Mouse (Mus musculus) frontal cortex, adult 2 months (tissue): Measurements from ENCODE around the gene Slc9a3r1. TPM values are rescaled to one million over a fixed set of nuclear protein-coding genes. Genes with fewer than 3 reads are reported as not detected.

Experiments
- DNase-seq, 2 experiments: peaks; one replicate each; pipeline ENCODE4 v3.0.0; 2022; ENCODE audit warnings: low spot score in 1 of 2; ENCODE audit errors: extremely low spot score in 1 of 2
- polyA plus RNA-seq: library from polyadenylated mRNA; depleted of rRNA; stranded (reverse); fragments of >200 nt; gene quantifications from 2 replicates; pipeline ENCODE4 v1.2.3, GENCODE M21; 2012; rRNA removed

The Slc9a3r1 gene
- 85.4 and 93.7 TPM in 2 replicates for polyA plus RNA-seq

DNA sequence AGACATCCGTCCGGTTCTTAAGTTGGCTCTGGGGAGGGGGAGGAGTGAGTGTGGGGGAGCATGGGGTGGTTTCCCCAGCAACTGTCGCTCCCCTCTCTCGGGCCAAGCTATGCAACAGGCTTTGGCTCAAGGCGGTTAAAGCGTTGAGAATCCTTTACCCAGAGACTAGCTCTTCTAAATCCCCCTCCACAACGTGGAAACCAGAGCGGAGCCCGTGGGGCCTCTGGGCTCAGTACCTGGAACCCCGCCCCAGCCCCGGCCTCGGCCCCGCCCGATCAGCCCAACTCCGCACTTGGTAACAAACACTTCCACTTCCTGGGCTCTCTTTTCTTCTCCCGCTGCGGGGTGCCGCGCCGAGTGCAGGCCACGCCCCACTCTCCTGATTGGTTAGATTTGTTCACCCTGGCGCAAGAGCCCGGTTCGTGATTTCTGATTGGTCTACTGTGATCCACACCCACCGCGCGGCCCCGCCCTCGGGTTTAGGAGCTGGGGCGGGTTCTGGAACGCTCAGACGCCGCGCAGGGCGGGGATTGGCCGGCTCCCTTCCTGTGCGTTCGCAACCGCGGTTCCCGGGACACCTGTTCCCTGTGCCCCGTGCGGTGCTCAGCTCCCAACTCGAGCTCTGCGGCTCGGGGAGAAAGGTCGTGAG lies at the start of gene Slc9a3r1:
Gene Slc9a3r1, plus strand, starts transcription at position 510 of the 649 bp plus-strand sequence.
- peak; percentile 87 to 92 for DNase-seq

DNA sequence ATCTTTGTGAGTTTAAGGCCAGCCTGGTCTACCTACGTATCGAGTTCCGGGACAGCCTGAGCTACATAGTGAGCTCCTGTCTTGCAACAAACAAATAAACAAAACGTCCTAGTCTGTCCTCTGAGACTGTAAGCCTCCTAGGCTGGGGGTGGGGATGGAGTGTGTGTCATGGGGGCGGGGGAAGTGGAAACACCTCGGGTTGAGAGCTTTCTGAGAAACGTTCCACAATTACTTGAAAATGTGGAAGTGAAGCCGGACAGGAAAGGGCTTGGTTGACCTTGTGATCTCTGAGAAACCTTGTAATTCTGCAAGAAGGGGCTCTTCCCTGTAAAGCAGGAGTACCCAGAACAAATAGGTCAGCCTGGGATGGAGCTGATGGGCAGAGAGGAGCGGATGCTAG lies 43.7 kb upstream of the Slc9a3r1 start:
- DNase-seq: no peak

DNA sequence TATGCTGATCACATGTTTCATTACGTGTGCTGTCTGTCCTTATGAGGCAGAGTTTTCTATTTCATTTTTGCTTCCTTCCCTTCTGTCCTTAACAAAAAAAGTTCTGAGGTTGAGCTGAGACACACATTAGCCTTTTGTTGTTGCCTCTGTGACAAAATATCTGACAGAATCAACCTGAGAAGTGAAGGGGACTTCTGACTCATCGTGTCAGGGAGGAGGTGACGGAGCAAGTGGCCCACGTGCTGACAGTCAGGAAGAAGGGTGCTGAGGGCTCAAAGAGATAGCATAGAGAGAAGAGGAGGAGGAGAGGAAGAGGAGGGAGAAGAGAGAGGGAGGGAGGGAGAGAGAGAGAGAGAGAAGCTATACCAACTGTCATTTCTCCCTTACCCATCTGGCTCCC lies 34.7 kb upstream of the Slc9a3r1 start:
- no peak for DNase-seq

DNA sequence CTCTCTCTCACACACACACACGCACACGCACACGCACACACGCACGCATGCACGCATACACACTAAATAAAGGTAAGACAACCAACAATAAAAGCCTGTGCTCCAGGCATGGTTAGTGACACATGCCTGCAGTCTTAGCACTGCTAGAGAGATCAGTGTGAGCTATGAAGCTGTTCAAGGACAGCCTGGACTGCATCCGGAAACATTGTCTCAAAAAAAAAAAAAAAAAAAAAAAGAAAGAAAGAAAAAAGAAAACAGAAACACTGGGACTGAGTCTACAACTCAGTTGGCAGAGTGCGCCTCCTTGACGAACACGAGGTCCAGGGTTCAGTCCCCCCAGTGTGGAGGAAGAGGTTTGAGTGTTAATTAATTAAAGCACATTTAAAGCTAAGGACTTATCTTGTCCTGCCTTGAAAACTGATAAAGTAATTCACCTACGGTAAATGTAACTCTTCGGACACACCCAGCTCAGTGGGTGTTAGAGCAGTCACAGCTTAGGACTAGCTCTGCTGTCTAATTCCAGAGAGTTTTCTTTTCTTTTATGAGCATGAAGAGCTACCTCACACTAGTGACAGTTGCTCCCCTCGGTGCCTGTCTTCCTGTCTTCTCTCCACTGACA lies 33.5 kb upstream of the Slc9a3r1 start:
- DNase-seq: no peak

DNA sequence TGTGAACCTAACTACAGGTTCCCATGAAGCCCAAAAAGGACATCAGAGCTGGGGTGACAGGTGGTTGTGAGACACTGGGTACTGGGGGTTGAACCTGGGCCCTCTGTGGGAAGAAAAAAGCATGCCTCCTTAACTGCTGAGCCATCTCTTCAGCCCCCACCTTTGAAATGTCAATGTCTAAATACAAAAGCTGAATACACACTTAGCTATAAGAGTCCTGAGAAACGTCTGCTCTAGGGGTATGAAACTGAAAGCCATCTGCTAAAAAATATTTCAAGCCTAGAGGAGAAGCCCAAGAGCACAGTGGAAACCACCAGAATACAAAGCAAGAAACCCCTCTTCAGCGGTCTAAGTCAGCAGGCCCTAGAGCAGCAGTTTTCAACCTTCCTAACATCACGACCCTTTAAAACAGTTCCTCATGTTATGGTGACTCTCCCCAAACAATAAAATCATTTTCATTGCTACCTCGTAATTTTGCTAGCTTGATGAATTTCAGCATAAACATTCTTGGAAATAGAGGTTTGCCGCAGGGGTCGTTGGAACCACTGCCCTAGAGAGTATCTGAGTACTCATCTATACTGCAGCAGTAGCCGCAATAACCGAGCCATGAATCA lies 31.3 kb upstream of the Slc9a3r1 start:
- DNase-seq: no peak

DNA sequence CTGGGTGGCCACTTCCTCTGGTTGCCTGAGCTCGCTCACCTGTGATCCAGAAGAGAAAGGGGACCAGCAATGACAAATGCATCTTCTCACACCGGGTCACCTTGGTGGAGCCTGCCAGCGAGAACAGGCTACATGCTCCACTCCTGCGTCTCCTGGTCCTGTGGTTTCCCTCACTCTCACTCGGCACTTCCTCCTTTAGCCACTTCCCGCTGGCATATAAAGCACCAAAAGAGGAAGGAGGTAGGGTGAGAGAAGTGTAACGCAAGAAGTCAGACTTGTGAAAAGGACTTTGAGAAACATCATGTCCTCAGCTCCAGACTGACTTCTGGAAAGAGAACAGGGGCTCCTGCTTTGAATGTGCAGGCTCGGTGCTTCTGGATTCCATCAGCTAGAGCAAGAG lies 29.3 kb upstream of the Slc9a3r1 start, which contains the start of gene Cd300lf:
Gene Cd300lf, minus strand, starts transcription at position 193 of the 400 bp plus-strand sequence.
- DNase-seq: no peak

DNA sequence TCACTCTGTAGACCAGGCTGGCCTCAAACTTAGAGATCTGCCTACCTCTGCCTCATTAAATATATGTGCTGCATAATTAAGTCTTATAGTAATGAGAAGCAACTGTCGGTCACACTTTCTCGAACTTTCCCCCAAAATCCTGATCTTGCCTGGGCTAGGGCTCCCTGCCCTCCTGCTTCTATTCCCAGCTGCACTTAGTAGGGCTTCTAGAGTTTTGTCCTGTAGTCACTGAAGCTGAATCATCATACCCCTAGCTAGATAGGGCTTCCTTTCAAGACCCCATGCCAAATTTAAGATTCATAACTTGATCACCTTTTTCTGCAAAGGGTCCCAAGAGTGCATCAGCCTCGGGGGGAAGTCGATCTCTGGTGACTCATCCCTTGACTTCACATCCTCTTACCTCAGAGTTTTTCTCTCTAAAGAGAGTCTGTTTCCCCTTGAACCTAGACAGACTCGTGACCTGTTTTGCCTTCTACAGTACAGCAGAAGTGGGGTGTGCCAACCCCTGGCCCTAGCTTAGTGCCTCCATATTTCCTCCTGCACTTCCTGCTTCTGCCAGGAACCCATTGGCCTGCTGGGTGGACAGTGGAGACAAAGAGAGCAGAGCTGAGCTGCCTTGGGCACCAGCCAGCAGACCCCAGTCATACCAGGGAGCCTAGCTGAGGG lies 24.4 kb upstream of the Slc9a3r1 start:
- no peak for DNase-seq

DNA sequence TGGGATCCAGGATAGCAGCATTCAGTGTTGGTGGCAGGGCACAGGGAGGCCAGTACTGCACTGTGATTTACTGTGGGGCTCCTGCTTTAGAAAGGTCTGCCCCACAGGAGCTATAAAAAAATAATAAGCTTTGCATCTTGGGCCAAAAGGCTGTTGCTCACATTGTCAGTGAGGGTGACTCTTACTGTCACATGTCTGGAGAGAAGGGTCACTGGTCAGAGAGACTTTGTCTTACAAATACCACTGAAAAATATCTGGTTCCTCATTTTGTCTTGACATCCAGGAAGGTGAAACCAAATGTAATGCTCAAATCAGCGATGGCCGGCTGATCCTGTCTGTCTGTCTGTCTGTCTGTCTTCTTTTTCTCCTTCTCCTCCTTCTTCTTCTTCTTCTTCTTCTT lies 21.2 kb upstream of the Slc9a3r1 start:
- no peak for DNase-seq

DNA sequence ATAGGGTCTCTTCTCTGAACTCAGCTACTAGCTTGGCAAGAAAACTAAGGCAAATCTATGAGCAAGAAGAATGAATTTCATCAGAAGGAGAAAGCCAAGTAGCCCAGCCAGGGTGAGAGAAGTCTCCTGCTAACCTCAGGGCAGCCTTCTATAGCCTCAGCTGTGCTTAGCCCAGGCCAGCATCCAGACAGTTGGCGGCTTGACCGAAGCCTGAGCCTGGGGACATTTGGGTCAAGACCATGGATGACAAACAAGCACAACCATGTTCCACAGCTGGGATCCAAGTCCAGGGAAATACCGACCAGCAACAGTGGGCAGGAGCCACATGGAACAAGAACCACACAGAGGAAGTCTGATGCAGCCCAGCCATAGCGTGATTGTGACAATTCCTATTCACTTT lies 15.3 kb upstream of the Slc9a3r1 start:
- no peak for DNase-seq

DNA sequence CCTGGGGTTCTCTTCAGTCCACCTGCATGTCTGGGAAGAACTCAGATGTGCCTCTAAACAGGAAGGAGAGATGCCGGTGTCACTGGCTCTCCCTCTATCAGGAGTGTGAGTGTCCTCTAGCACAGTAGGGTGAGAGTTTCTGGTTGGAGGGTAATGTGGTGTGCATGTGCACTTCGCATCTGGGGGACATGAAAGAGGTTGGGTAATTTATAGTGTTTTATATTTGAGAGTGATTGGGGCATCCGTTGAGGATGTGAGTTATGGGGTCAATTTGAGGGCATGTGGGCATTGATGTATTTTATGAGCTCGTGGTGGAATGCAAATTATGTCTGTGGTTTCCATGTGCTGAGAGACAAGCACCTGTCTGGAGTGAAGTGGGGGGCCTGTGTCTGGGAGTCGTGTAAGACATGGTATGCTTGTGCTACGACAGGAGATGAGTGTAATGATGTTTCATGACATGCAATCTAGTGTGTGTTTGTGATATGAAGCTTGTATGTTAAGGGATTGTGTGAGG lies 12.3 kb upstream of the Slc9a3r1 start:
- no peak for DNase-seq

DNA sequence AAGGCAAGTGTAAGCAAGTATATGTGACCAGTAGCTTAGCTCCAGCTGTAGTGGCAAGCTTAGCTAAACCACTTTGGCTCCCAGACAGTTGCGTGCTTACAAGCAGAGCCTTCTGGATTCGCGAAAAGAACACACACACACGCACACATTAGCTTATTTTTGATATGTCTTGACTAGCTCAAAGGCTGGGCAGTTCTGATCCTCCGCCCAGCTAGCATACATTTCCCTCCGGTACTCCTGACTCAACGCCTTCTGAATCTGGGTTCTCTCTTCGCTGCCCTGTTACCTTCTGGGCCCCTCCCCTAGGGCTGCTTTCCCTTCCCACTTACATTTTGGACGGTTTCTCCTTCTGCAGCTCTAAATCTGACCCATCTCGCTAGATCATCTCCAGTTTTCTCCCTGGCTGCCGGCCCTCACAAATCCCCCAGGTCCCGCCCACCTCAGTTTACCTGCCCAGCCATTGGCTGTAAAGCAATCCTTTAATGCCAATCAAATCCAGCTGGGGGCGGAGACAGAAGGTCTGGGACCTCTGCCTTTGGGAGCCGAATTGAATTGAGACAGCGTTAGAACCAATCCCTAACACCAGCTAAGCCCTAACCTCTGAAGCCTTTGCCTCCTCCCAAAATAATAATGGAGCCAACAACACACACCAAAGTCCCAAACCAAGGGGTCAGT lies 11.2 kb upstream of the Slc9a3r1 start:
- no peak for DNase-seq

DNA sequence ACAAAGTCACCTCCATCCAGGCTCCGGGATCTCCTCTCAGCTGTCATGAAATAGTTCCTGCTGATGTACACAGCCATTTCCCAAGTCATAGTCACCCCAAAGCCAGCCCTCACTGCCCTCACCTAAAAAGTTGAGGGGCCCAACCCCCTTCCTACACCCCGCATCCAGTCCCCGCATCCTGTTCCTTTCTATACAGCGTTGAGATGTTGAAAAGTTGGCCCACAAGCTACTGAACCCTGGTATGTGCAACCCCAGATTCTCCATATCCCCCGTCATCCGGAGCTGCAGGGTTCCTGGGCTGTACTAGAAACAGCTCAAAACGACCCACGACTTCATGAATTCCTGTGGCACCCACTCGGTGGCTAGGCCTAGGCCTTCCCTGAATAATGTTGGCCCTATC lies 10.1 kb upstream of the Slc9a3r1 start:
- no peak for DNase-seq

DNA sequence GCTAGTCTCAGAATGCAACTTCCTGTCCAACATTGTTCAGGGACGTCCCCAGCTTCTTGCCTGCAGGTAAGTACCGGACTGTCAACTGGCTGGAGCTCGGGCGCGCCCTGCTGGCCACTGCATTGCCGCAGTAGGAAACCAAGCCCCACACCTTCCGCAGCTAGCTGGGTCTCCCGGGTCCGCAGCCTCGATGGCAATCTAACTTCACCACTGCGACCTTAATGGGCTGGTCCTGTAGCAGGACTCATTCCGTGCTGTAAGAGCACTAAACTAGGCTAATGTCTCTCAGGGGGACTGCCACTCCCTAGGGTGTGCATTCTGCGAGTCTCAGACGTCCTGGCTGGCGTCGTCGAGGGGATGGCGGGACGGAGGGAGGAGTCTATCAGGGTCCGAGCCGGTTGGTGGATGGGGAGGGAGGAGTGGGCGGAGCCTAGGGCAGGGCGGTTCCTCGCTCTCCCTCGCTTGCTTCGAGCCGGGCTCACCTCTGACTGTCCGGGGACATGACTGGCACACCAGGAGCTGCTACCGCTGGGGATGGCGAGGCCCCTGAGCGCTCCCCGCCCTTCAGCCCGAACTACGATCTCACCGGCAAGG lies 9.3 kb upstream of the Slc9a3r1 start:
- peak in 1 of 2 experiments; percentile 72 for DNase-seq

DNA sequence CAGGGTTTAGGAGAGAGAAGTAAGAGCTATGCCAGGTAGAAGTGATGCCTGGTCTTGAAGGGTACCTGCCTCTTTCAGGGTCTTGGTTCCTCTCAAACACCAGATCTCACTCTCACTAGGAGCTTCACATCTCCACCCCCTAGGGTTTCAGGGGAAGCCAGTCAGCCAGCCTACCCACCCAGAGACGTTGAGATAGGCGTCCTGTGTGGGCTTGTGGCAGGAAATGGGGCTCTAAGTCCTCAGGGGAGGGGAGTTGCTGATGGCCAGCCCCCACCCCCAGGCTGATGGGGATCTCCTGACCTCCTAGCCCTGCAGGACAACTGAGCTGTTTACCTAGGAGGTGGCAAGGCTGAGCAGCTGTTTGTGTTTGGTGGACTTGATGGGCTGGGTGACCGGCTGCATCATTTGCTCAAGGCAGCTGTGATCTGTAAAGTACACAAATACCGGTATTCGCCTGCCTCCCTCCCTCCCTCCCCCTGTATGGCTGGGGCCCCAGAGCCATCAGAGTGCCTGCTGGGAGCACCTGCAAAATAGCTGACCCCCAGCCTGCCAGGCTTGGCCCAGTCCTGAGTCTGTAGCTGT lies 8.0 kb upstream of the Slc9a3r1 start:
- no peak for DNase-seq

DNA sequence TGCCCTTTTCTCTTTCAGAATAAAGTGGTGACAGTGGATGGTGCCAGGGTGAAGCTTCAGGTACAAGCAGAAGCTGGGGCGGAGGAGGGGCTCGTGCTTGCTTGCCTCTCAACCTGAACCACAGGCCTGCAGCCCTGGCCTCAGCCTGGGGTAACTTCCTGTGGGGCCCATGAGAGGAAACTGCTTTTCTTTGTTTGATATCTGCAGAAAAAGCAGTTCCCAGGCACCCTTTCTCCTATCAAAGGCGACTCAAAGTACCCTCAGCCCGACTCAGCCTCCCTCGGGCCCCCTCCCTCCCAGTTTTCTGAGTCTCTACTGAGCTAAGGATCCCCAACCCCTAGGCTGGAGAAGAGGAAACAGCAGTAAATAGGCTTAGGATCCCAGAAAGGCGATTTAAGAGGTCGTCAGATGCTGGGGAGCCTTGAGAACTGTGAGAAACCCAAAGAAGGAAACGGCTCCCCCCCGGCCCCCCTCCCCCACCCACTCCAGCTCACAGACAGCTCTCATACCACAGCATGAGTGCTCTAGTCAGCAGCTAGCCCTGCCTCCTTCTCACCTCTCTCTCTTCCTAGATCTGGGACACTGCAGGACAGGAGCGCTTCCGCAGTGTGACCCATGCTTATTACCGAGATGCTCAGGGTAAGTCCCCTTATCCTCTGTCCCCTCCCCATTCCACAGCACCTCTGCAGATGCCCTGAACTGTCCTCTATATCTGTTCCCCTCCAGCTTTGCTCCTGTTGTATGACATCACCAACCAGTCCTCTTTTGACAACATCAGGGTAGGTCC lies 5.0 kb upstream of the Slc9a3r1 start:
- no peak for DNase-seq

DNA sequence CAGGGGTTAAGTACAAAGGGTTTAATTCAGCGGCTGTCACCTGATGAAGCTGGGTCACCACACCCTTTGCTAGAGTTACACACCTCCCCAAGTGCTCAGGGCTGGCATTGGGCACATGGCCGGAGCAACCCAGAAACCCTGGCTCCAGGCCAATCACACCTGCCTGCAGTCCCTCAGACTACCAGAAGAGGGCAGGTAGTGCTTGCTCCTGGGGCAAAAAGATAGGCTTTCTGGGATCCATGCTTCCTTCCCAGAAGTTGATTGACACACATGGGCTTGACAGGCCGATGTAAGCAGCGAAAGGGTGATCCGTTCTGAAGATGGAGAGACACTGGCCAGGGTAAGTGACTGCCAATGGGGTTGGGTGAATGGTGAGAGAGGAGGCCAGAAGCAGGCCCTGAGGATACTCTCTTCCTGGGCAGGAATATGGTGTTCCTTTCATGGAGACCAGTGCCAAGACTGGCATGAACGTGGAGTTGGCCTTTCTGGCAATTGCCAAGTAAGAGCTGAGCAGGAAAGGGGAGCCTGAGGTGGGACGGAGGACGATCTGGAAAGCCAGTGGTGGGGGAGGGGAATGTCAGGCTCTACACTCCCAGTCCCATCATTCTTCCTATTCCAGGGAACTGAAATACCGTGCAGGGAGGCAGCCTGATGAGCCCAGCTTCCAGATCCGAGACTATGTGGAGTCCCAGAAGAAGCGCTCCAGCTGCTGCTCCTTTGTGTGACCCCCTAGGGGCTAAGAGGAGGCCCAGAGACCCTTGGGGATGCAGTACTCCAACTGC lies 2.9 kb upstream of the Slc9a3r1 start:
- DNase-seq: peak in 1 of 2 experiments; percentile 70

DNA sequence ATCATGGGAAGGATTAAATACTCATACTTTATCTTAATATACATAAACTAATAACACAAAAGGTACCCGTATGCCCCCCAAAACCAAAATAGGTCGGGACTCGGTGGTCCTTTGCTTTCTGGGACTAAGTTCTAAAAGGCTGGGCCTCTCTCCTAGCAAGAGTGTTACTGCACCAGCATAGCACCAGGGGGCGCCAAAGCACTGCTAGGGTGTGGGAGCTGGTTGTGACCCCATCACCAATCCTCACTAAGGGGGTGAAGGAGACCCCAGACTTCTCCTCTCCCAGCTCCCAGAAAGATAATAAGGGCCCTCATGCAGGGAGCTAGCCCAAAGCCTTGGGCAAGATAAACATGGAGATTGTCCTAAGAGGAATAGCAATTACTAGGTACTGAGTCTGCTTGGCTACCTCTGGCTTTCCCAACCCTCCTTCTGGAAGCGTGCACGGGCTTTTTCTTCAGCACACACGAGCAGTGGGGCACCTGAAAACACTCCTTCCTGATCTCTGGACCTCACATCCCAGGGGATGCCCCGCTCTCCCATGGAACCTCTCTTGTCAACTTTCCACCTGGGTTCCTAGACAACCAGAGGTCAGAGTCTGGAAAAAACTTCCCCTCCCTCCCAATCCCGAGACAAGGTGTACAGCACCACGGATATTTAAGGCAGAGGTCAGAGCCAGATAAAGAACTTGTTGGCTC lies 2.1 kb upstream of the Slc9a3r1 start:
- DNase-seq: peak in 1 of 2 experiments; percentile 62
